Mouse (Mus musculus) G1E-ER4 (cell line): ENCODE data around the gene Lrrc28. TPM values are rescaled to one million over a fixed set of nuclear protein-coding genes. Genes with fewer than 3 reads are reported as not detected.

Source experiments
- GATA1 ChIP-seq: IDR thresholded peaks from one replicate; pipeline ENCODE4 v1.8.0; 2012; ENCODE audit warnings: low read length, inconsistent platforms
- polyA plus RNA-seq: library from polyadenylated mRNA; stranded (reverse); fragments of >175 nt; gene quantifications from 2 replicates; pipeline ENCODE4 v1.2.3, GENCODE M21; 2012

Gene Lrrc28
- polyA plus RNA-seq, 1 experiment = 20.0 TPM

DNA sequence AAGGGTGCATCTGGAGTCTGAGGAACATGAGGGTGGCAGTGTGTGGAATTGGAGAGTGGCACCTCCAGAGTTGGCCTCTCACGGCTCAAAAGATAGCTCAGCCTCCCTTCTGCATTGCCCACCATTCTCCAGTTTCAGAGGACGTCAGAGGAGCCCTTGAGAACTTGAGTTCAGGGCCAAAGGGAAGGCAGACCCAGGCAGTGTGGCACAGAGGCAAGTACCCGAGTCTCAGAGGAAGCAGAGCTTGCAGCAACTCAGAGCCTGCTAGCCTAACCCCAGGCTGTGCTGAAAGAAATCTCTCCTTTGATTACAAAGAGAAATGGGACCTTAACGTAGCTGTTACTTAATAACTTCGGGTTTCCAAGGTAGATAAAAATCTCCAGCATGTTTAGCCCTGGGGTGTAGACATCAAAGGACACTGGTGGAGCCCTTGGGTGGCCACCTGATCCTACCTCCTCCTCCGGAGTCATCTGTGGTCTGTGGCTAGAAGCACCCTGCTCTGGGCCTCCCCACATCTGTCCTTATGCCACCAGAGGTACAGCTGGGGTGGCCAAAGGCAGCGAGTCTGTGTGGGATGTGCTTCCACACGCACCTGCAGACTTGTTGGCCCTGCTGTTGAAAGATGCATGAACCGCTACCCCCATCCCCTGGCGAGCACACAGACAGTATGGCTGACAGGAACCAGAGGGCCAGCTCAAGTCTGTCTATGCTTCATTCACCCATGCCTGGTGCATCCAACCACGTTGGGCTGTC lies 144.8 kb downstream of the Lrrc28 start:
- no peak for TF ChIP-seq GATA1

DNA sequence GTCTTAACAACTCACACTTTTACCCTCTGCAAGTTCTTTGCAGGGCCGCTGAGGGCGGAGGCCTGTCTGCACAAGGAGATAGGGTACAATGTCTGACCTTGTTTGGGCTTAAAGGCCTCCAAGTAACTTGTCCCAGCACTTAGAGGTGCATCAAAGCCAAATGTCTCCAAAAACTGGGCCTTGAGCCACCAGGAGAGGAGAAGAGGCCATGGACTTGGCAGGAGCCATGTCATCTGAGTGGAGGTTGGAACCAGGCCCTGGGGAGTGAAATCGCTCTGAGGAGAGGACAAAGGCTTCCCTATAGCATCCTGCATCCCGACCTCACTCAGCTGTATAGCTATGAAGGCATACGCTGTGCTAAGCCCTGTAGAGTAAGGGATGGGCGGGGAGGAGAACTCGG lies 145.6 kb downstream of the Lrrc28 start:
- TF ChIP-seq GATA1 = no peak

DNA sequence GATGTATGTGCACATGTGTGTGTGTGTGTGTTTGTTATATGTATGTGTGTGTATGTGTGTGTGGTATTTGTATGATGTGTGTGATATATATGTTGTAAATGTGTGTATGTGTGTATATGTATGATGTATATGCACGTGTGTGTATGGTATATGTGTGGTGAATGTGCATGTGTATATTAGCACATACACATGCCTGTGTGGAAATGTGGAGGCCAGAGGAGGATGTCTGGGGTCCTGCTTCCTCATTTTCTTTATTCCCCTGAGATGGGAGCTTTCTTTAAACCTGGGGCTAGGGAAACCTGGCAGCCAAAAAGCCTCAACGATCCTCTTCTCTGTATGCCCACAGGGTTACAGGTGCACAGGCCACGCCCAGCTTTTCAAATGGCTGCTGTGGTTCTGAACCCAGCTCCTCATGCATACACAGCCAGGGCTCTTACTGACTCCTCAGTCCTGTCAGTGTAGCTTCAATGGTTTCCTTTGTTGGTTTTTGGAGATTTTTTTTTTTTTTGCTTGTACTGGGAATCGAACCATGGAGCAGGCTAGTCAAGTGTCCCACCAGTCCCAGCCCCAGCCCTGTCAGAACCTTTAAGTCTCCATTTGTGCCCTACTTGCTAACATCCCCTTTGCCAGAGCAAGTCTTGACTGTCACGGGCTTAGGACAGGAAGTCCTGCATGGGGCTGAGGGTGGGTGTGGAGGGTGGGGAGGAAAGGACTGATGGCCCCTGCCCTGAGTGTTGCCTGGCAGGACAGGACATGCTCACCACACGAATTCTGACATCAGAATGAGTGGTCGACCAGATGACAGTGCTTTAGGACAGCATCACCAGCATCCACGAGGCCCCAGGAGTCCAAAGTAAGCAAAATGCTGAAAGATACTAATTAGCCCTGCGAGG lies 151.0 kb downstream of the Lrrc28 start:
- no peak for TF ChIP-seq GATA1

DNA sequence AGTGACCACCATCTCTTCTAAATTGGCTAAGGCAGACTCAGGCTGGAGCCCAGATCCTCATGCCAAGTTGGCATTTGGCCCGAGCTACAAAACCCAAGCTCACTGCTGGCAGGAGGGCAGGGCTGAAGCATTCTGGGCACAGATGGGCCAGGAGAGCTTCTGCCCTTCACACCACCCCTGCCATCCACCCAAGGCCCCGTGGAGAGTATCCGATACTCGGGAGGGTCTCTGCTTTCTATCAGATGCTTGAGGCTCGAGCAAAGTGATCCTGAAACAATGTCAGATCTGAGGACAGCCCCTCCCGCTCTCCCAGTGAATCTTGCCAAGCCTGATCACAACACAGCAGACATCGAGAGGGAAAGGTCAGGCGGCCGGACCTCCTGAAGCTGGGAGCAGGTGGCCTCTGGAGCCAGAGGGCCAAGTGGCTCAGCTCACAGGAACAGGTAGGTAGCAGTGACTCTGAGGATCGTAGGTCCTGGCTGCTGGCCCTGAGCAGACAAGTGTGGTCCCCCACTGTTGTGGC lies 157.1 kb downstream of the Lrrc28 start:
- no peak for TF ChIP-seq GATA1

DNA sequence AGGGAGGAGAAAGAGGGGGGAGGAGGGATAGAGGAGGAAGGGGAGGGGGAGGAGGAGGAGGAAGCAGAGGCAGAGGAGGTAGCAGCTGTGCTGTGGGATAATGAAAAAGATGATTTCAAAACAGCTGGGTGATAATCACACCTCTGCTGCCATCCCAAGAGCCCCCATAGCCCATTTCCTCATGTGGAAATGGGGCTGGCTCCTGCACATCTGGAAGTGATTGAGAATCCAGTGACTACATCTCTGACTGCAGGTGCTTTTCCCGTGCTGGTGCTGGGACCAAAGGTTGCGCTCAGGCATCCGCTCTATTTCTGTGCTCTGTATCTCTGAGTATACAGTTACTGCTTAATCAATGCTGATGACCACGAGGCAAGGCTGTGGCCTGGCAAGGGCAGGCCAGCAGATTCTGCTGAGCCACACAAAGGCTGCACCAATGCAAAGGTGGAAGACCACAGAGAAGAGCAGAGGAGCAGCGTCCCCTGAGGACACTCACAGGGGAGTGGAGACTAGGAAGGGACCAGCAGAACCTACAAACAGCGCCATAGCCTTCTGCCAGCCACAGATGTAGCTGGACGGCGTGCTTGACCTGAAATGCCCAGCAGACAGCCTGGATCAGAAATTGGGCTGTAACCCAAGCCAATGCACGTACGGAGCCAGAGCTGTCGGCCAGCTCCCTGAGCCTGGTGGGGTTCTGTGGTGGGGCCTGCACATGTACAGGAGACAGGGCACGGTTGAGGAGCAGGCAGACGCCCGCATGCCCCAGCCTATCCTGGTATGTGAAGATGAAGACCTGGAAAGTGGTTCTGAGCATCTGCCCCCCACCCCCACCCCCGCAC lies 157.9 kb downstream of the Lrrc28 start:
- no peak for TF ChIP-seq GATA1

DNA sequence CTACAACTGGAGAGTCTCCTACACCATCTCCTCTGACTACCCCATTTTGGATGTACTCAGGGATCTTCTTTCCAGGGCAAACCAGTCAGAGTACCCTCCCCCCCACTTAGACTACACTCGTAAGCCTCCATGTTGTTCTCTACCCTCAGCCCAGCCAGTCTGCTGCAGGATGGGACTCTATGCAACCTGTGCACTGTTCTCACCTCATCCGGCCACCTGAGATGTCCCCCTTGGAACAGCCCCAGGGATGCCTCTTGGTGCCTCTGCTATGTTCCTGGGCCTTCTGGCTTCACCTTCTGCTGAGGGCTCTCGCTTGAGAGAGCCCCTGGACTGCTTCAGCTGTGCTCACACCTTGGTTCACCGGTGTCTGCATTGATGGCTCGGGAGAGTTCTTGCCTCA lies 158.7 kb downstream of the Lrrc28 start:
- no peak for TF ChIP-seq GATA1

DNA sequence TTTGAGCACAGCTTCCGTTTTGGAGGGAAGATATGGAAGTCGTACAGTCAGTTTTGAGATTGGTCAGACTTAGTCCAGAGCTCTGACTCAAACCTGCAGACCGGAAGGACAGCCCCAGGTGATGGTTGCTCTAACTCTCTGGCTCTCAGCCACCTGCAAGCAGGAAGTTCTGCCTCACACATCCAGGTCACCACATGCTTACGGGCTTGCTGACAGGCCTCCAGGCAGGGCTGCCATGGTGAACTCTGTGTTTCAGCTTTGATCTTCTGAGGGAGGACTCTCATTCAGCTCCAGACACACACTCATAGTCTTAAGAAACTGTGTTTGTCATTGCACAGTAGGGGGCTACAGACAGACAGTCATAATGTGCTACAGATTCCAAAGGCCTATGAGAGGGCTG lies 161.4 kb downstream of the Lrrc28 start:
- TF ChIP-seq GATA1 = no peak

DNA sequence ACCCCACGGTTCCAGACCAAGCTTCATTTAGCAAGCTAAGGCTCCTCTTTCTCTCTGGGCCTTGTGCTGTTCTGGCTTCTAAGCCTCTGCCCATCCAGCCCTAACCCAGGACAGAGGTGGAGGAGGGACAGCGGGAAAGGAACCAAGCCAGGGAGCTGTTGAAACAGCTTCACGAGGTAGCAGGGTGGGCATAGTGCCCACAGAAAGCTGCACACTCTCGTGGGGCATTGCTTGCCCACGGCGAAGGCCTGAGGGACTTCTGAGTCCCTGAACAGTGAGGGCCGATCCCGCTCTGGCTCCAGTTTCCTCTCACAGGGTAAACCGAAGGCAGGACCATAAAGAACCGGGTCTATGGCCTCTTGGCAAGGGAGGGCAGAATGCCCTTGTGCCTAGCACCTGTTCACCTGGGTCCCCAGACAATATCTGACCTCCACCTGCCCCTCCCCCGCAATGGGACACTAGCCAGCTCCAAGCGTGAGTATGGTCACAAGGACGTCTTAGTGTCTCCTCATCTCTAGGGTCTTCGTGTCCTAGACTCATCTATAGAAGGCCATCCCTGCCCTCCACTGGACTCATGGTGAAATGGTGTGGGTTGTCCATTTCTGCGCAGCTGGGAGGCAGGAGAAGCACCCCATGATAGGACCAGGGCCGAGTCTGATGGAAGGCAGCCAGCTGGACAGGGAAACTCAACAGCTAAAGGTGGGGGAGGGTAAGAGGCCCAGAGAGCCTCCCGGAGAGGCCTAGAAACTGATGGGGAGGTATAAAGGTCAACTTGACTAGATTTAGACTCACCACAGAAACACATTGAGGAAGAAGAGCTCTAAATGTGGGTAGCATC lies 165.3 kb downstream of the Lrrc28 start:
- TF ChIP-seq GATA1 = no peak

DNA sequence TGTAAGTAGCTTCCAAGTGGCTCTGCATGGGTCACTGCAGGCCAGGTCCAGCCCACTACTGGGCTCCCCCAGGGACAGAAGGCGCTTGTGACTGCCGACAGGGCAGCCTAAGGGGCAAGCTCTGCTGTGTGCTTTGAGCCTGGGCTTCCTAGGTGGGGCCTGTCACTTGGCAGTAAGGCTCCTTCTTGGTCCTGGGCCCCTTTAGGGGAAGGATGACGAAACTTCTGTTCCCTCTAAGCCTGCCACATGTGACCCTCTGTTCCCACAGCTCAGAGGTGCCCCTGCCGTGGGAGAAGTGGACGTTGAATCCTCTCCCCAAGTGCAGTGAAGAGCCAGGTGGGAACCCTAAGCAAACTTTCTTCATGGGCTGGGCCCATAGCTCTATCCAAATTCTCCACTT lies 165.9 kb downstream of the Lrrc28 start:
- no peak for TF ChIP-seq GATA1

DNA sequence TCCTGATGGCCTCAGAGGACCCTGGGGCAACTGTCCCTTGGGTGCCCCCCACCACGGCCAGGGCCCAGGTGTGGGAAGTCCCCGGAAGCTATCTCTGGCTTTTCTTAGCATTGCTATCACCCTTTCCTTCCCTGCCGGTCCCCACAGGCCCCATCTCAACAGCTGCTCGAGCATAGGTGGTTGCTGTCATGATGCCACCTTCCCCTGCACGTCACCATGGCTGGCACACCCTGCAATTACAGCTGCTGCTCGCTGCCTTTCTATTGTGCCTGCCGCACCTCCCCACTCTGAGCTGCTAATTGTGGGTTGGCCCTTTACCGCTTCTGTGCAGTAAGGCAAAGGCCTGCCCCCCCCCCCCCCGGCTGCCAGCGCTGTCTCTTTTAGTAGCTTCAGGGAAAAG lies 167.1 kb downstream of the Lrrc28 start:
- no peak for TF ChIP-seq GATA1

DNA sequence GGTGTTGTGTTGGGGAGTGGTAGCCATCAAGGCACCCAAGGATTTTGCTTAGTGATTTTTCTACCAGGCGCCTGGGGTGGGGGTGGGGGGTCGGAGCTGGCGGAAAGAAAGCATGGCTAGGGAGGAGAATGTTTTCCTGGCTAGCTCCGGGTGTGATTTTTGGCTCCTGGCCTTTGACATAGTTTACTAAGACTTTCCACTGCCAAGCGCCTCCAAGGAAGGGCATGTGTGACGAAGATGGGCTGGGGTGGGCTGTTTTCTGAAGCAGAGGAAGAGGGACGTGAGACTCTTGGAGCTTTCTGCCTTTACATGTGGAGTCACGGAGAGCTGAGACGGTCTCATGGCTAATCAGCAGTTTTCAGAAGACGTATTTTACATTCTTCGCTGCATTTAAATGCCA lies 173.8 kb downstream of the Lrrc28 start:
- no peak for TF ChIP-seq GATA1

DNA sequence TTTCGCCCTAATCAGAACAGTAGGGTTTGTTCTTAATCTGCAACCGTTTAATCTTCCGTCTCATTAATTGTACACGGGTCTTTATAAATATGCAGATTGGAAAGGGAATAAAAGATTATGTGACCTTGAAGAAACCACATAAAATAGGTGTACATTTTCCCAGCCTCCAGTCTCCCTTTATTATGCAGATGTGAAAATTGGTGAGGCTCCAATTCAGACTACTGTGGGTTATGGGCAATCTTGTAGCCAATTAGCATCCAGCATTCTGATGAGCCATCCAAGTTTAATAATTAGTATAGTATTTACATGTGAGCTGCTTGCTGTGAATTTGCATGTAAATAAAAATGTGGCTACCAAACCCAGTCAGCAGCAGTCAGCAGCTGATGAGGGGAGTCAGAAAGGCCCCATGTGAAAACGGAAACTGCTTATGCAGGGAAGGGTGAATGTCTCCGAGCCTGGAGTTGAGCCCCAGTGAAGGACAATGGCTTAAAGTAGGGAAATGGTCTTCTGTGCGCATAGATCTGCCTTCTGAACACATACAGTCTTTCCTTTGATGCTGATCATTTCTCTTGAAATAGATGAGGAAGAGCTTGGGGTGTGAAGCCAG lies 176.2 kb downstream of the Lrrc28 start:
- TF ChIP-seq GATA1 = no peak

DNA sequence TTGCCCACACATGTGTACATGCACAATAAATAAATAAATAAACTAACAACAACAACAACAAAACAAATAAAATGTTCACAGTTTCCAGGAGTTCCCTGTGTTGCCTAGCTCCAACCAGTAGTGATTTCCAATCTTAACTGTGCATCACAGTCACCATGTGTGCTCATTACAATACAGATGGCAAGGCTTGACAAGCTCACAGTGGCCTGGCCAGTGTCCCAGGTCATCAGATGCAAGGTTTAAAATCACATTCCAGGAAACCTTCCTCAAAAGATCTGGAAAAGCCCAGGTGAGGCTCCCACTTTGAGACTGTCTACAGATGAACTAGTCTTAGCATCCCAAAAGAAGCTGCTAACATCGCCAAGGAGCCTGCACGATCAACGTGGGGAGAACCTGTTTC lies 176.9 kb downstream of the Lrrc28 start:
- no peak for TF ChIP-seq GATA1

DNA sequence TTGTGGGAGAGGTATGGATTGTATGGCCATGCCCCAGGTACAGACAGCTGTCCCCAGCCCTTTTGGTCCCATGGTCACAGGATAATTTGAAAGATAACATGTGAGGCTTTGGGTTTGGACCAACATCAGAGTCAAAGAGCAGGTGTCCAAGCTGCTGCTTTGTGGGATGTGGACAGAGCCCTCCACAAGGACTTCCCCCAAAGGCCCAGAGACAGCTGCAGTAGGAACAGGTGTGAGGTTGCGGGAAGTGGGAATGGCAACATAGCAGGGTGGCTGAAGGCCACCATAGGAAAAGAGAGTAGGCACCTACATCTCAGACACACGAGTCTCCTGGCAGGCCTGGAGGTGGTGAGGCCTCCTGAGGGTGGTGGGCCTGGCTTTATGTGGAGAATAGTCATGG lies 178.7 kb downstream of the Lrrc28 start:
- TF ChIP-seq GATA1 = no peak
